Mouse (Mus musculus): ENCODE measurements around the gene Cmc1. TPM values are rescaled to one million over a fixed set of nuclear protein-coding genes. Genes with fewer than 3 reads are reported as not detected.

Gene Cmc1
- total and polyA plus RNA-seq, 3 experiments, result 17.1 to 21.6 (median 18.0) TPM

DNA sequence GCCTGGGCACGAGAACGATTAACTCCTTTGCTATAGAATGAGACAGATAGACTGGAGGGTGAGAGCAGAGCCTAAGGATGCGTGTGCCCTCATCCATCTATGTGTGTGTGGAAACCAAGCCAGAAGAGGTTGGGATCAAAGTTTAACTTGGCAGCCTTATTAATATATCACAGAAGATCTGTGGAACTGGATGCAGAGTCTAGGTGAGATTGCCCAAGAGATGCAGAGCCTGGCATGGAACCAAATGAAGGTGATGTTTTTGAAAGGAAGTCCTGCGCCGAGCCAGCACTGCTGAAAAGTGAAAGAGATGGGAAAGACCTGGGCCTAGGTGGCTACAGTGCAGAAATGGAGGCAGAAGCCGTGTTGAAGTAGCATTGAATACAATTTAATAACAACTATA lies 11.6 kb upstream of the Cmc1 start:
- no peak for DNase-seq (ENCODE audit: extremely low read depth)
- in situ Hi-C loops (cut with MboI; ENCODE audit: low pct_ligation_motif_present, low pct_unique_long_range_greater_than_20kb, low sequenced_read_pairs), result no loop called here
- H3K9me3 ChIP-seq (replicated peaks; ENCODE audit: low read length), result no peaks in the 10 kb centered on the region
- H3K4me1 ChIP-seq (ENCODE audit: control insufficient read depth in 1 of 2, insufficient read depth in 2 of 2), result no peaks in the 10 kb centered on the region
- no peak overlapping the region for H3K27ac ChIP-seq (ENCODE audit: insufficient read depth, low read depth)
- no peak overlapping the region for H3K4me2 ChIP-seq (ENCODE audit: insufficient read depth, low read depth, poor library complexity, severe bottlenecking)
- H3K4me3 ChIP-seq (replicated peaks in 1 of 3; ENCODE audit: low read depth in 2 of 3, low read length in 2 of 3, poor library complexity in 1 of 3), result no peak overlapping the region
- TF ChIP-seq ZKSCAN1 (IDR thresholded peaks at IDR 0.05; ENCODE audit: borderline replicate concordance, low read depth, low read length) (no peak), E2F4 (IDR thresholded peaks at IDR 0.05; ENCODE audit: insufficient replicate concordance, low read depth, low read length) (no peak), JUND (conservative IDR thresholded peaks at IDR 0.05; ENCODE audit: low read depth, low read length) (no peak), JUN (IDR thresholded peaks at IDR 0.05; ENCODE audit: insufficient read depth, low read depth, low read length) (no peak), UBTF (IDR thresholded peaks at IDR 0.05; ENCODE audit: low read depth, low read length) (no peak), IRF4 (IDR thresholded peaks at IDR 0.05; ENCODE audit: low read depth, low read length) (no peak), KAT2A (IDR thresholded peaks at IDR 0.05; ENCODE audit: insufficient replicate concordance, low read length) (no peak), RCOR1 (conservative IDR thresholded peaks at IDR 0.05; ENCODE audit: low read depth, low read length) (no peak), POLR2AphosphoS2 (IDR thresholded peaks at IDR 0.05; ENCODE audit: low read depth, low read length) (no peak), EP300 (IDR thresholded peaks at IDR 0.05; ENCODE audit: low read length) (no peak), MAX (IDR thresholded peaks at IDR 0.05; ENCODE audit: low read length) (no peak), ELF1 (IDR thresholded peaks at IDR 0.05; ENCODE audit: low read depth, low read length) (no peak), NRF1 (IDR thresholded peaks at IDR 0.05; ENCODE audit: low read depth, low read length) (no peak), PAX5 (IDR thresholded peaks at IDR 0.05; ENCODE audit: low read length) (no peak), USF2 (conservative IDR thresholded peaks at IDR 0.05; ENCODE audit: low read depth, low read length) (no peak), SMC3 (IDR thresholded peaks at IDR 0.05; ENCODE audit: low read depth, low read length) (no peak)
- H3K79me2 ChIP-seq (replicated peaks; ENCODE audit: control insufficient read depth, extremely low read depth, insufficient read depth, poor library complexity, severe bottlenecking), result no peaks in the 10 kb centered on the region
- no peak overlapping the region for H3K9ac ChIP-seq (ENCODE audit: insufficient read depth, low read depth)
- H3K27me3 ChIP-seq (replicated peaks), result no peaks in the 10 kb centered on the region
- no peaks in the 10 kb centered on the region for H3K36me3 ChIP-seq (replicated peaks in 1 of 2; ENCODE audit: control insufficient read depth in 1 of 2, insufficient read depth in 1 of 2, low read length in 1 of 2)
- dilution Hi-C loops (cut with MboI; ENCODE audit: extremely low pct_ligation_motif_present, extremely low pct_unique_long_range_greater_than_20kb, low sequenced_read_pairs), result no loop called here

DNA sequence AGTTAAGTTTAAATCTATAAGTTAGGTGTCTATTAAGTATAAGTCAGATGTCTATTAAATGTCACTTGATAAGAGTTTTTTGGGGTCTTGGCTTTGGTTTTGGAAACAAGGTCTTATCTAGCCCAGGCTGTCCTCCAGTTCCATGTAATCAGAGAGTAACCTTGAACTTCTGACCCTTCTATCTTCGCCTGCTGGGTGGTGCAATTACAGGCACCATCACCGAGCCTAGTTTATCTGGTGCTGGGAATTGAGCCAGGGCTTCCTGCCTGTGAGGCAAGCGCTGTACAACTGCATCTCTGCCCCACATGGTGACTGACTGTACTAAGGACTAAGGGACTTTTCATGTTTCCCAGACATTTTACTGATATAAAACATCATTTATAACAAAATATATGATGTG lies 10.0 kb upstream of the Cmc1 start:
- dilution Hi-C loops (cut with MboI; ENCODE audit: extremely low pct_ligation_motif_present, extremely low pct_unique_long_range_greater_than_20kb, low sequenced_read_pairs), result no loop called here

More for the DNA sequence above, 10.0 kb upstream of the Cmc1 start:
- Histone ChIP-seq H3K27me3 (replicated peaks) (no peaks in the 10 kb centered on the region), H3K9ac (ENCODE audit: insufficient read depth, low read depth) (no peak overlapping the region), H3K27ac (ENCODE audit: insufficient read depth, low read depth) (no peak overlapping the region), H3K36me3 (replicated peaks in 1 of 2; ENCODE audit: control insufficient read depth in 1 of 2, insufficient read depth in 1 of 2, low read length in 1 of 2) (no peaks in the 10 kb centered on the region), H3K4me1 (ENCODE audit: control insufficient read depth in 1 of 2, insufficient read depth in 2 of 2) (no peaks in the 10 kb centered on the region), H3K4me3 (replicated peaks in 1 of 3; ENCODE audit: low read depth in 2 of 3, low read length in 2 of 3, poor library complexity in 1 of 3) (no peak overlapping the region), H3K4me2 (ENCODE audit: insufficient read depth, low read depth, poor library complexity, severe bottlenecking) (no peak overlapping the region), H3K79me2 (replicated peaks; ENCODE audit: control insufficient read depth, extremely low read depth, insufficient read depth, poor library complexity, severe bottlenecking) (no peaks in the 10 kb centered on the region), H3K9me3 (replicated peaks; ENCODE audit: low read length) (no peaks in the 10 kb centered on the region)
- DNase-seq (ENCODE audit: extremely low read depth), result no peak
- TF ChIP-seq MEF2A (IDR thresholded peaks at IDR 0.05; ENCODE audit: borderline replicate concordance, low read depth, low read length) (no peak), JUND (conservative IDR thresholded peaks at IDR 0.05; ENCODE audit: low read depth, low read length) (no peak), POLR2A (IDR thresholded peaks at IDR 0.05; ENCODE audit: low read depth, low read length) (no peak), MAZ (IDR thresholded peaks at IDR 0.05; ENCODE audit: low read depth, low read length) (no peak)
- in situ Hi-C loops (cut with MboI; ENCODE audit: low pct_ligation_motif_present, low pct_unique_long_range_greater_than_20kb, low sequenced_read_pairs), result loop anchor here (10.0 kb wide), 1 partner anchor 55 kb away; no protein-coding TSS in a partner anchor
